Mouse (Mus musculus) thymus, postnatal 10 days (tissue): Measurements from ENCODE around the gene Hhex.

ENCODE experiments used
- DNase-seq, 2 experiments: peaks; one replicate each; pipeline ENCODE4 v3.0.0; 2021; ENCODE audit warnings: low spot score in 2 of 2

Hhex gene

GRCm38 (mm10) chr19:37449246-37449645, 14.6 kb downstream of the Hhex start:
- DNase-seq: no peak

- no peak for DNase-seq
Observed at GRCm38 (mm10) chr19:37455528-37455927, 20.9 kb downstream of the Hhex start.

DNA sequence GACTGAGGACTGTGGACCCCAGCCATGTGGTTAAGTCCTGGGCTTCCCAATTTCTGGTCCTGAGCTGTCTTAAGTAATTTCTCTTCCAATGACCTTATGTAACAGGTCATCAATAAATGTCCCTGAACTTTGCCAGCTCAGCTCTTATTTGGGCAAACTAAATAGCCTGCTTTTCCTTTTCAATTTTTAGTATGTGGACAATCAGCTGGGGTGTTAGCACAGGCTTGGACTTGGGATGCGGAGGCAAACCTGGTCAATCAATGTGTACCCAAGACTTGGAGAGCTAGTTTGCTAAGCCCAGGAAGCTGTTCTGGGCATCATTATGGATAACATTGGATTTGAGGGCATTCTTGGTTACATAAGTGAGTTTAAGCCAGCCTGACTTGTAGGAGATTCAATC, 21.4 kb downstream of the Hhex start:
- DNase-seq: no peak

GRCm38 (mm10) chr19:37458013-37458412, 23.4 kb downstream of the Hhex start:
- no peak for DNase-seq

DNA sequence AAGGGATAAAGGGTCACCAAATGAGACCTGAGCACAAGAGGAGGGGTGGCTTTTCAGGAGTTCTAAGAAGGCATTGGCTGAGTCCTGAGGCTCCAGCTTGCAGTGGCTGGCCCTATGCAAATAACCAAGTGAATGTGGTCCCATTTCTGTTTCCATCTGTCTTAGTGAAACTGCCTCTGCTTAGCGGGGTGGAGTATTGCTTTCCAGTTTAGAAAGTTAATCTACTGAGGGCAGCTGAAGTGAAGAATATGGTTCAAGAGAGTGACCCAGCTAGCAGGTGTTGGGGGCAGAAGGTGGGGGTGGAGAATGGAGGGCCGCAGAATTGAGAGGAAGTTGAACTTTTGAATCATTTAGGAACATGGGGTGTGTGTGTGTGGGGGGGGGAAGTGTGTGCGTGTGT, 31.8 kb downstream of the Hhex start:
- DNase-seq: no peak

DNA sequence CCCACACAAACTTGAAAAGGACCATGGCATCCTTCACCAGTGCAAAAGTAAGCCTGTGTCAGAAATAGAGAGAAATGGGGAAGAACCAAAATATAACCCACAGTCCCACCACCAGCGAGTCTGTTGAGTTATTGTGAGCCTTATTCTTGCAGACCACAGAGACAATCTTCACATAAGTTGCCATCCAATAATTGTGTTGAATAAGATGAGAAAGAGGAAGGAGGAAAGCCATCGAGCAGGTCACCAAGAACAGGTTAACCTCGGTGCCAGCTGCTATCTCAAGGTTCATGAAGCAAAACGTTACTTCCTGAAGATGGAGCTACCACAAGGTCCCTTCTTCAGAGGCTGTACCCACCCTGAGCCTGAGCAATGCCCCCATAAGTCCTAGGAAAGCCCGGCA, 32.4 kb downstream of the Hhex start:
- no peak for DNase-seq

DNA sequence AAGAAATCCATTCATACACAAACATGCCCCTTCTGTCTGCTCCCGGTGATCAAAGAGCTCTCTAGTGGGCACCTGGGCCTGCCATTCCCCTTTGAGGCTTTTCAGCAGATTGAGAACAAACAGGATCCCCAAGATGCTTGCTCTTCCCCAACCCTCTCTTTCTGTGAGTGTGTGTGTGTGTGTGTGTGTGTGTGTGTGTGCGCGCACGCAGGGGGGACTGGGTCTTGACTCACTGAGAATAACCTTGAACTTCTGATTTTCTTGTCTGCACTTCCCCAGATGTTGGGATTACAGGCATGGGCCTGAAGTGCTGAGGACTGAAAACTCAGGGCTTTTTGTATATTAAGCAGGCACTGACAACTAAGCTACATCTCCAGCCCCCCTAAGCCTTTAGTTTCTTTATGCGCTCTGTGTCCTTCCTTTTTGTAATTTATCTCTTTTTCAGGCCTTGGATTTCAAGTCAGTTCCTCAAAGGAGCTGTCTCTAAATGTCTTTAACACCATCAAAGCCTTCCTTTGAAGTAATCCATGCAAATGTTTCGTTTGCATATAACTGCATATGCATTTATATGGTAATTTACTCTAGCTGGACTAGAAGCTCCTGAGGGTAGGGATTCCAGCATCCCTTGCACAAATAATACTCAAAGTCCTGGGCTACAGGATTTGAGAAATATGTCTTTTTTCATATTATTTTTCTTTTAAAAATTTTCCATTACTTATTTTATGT, 34.4 kb downstream of the Hhex start:
- no peak for DNase-seq

DNA sequence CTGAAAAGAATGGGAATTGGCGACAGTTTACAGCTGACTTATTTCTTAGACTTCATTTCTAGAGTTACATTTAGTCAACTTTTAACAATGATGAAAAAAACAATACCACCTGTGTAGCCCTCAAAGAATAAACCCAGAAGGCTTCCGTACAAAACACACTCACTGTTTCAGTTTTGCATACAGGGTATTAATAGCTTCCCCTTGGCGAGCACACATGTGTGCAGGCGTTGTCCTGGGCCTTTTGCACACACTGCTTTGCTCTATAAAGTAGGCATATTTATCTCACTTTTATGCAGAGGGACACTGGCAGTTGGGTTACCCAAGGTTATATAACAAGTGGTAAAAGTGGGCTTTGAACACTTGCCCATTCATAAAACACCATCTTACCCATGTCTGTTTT, 37.1 kb downstream of the Hhex start:
- no peak for DNase-seq

DNA sequence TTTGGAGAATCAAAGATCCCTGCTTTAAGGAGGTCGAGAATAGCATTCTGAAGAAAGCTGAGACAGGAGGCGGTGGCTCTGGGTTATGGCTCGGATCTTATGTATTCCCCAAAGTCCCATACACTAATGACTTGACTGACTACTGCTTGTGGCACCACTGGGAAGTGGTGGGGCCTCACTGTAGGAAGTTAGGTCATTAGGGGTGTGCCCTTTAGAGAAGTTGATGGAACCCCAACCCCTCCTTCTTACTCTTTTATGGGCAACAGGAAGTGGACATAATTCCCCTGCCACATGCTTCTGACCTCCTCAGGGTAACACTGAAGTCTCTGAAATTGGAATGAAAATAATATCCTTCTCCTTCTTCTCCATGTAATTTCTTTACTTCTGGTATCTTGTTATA, 38.0 kb downstream of the Hhex start:
- DNase-seq: no peak

DNA sequence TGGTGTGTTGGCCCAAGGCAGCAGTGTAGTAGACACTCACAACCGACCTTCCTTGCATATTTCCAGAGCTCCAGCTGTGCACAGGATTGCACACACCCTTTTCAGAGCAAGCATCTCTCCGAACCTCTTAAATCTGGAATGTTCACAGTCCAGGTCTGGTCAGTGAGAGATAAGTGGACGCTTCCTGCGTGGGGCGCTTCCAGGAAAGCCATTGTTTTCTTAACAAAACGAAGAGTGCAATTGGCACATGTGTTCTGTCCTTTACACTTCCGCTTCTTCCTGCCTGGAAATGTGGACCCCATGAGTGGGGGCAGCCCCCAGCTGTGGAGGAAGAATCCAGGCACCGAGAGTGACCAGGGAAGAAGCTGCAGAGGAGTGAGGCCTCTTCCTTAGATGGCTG, 47.1 kb downstream of the Hhex start:
- DNase-seq: no peak

DNA sequence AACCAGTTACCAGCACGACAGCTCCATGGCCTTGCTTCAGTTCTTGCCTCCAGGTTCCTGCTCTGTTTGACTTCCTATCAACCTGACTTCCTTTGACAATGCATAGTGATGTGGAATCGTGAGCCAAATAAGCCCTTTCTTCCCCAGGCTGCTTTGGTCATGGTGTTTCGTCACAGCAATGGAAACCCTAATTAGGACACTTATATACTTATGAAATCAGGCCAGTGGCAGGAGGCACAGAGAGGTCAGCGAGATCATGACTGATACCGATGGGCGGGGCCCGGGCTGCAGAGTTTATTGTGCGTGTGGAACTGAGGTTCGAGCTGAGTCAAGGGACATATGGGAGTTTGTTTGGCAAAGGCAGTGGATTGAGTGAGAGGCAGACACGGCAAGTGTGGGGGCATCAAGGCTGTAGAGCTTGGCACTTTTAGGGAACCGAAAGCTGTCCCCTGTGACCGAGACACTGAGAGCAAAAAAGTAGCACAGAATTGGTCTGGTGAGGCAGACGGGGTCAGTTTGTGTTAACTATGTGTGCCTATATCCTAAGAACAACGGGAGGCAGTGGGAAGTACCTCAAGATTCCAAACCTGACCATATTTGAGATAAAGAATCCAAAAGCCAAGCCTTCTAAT, 48.1 kb downstream of the Hhex start:
- no peak for DNase-seq

DNA sequence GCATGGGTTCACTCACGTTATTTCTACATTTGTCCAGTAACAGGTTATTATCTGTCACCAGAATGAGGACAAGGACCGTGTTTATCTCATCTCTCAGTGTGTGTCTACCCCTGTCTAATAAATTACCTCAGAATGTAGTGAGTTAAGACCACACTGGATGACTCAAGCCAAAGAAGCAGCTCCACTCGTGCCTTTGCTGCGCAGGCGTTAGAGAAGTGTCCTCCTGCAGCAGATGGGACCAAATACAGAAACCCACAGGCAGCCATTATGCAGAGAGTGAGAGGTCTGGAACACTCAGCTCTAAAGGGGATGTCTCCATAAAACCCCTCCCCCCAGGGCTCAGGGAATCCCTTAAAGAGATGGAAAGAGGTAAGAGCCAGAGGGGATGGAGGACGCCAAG, 50.2 kb downstream of the Hhex start:
- no peak for DNase-seq

- DNase-seq: no peak
Observed at GRCm38 (mm10) chr19:37486801-37487200, 52.2 kb downstream of the Hhex start.

- no peak for DNase-seq
Observed at GRCm38 (mm10) chr19:37487811-37488475, 53.3 kb downstream of the Hhex start.

DNA sequence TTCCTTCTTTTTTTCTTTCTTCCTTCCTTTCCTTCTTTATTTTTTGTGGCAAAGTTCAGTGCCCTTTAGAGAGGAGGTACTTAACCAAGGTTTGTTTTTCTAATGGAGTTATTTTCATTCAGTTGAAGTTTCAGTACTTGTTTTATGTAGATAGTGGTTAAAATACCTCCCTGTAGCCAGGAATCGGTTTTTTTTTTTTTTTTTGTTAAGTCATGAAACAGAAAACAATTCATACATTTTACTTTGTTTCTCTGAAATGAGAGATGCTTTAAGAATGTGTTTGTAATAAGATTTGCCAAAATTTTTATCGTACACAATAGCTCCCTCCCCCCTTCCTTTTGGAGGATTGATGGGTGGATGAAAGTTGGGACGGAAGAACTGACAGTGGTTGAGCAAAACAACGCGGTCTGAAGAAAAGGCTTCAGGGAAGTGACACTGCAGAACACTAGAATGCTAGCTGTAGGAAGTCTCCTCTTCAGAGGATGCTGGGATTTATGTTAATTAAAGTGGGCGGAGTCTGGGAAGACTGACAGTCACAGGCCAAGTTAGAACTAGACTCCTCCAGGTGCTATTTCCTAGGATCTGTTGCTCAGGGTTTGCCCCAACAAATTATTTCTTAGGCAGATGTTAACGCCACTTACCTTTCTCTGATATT, 54.1 kb downstream of the Hhex start:
- no peak for DNase-seq
